ENCODE assay signal across 8 mouse cellular contexts in the genomic region with DNA sequence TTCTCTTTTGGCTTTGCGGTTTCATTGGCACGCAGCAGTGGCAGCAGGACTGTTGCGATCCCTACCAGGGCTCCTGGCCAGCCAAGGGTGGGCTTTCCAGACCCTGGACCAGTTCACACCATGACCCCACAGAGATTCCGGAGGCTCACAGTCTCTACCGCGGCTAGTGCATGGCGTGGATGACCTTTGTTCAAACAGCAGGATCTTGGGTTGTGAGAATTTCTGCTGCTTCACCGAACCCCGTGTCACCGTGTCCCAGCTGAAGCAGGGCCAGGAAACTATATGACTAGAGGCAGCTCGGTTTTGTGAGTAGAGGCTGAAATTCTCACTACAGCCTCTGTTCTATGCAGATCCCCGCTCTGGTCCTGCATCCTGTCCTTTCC. TPM values are rescaled to one million over a fixed set of nuclear protein-coding genes. Genes with fewer than 3 reads are reported as not detected.
DNase-seq lines count a peak whose midpoint lies in the region; ATAC-seq and TF ChIP-seq lines count a peak whose summit lies in the region.

No protein-coding gene starts in this region.

- peak overlapping the region; percentile 65 for H3K4me3 ChIP-seq in testis, adult 2 months (ENCODE audit: control insufficient read depth, low read depth, low read length)
- H3K4me3 ChIP-seq in midbrain, embryonic 15.5 days = no peak overlapping the region

- WGBS in midbrain, embryonic 15.5 days = 47% methylated on average over 12 of the region's 12 CpGs

- no peaks in the 10 kb centered on the region for H3K9me3 ChIP-seq in midbrain, embryonic 15.5 days

- peaks cover 13% of the 10 kb centered on the region for H3K4me1 ChIP-seq in testis, adult 2 months (ENCODE audit: control insufficient read depth, insufficient read depth, low read length)
- 0 out of 2 replicates have a peak, but pooled peaks cover 3% of the 10 kb centered on the region for H3K4me1 ChIP-seq in midbrain, embryonic 15.5 days

- TF ChIP-seq CTCF in testis, adult 2 months (IDR thresholded peaks at IDR 0.05; ENCODE audit: control insufficient read depth, insufficient read depth, insufficient replicate concordance, low read depth, low read length) = no peak

- no peak overlapping the region for H3K9ac ChIP-seq in midbrain, embryonic 15.5 days

- H3K4me2 ChIP-seq in midbrain, embryonic 15.5 days = peak overlapping the region; percentile 37

- DNase-seq in embryo, embryonic 10 days (ENCODE audit: low spot score) = peak; percentile 9
- DNase-seq in embryo, embryonic 9.5 days (ENCODE audit: extremely low spot score) = no peak
- no peak for DNase-seq in testis, postnatal 14 days (ENCODE audit: low spot score)
- peak; percentile 61 for DNase-seq in kidney, adult 18-20 months
- DNase-seq in T-cell, adult 2 months (ENCODE audit: low spot score) = no peak
- DNase-seq in right cerebral cortex, adult 18-20 months = no peak

- no peak for TF ChIP-seq POLR2A in testis, adult 2 months (IDR thresholded peaks at IDR 0.05; ENCODE audit: control insufficient read depth, low read depth, low read length)

- ATAC-seq in midbrain, embryonic 15.5 days (replicated peaks) = peak; percentile 72

- peak overlapping the region; percentile 18; the same call in 1 of the 2 replicates for H3K27ac ChIP-seq in testis, adult 2 months (ENCODE audit: control insufficient read depth, insufficient read depth, low read depth, low read length)
- peak overlapping the region; percentile 46 for H3K27ac ChIP-seq in midbrain, embryonic 15.5 days

- no peaks in the 10 kb centered on the region for H3K27me3 ChIP-seq in testis, adult 2 months (ENCODE audit: control insufficient read depth, insufficient read depth, low read length)
- no peaks in the 10 kb centered on the region for H3K27me3 ChIP-seq in midbrain, embryonic 15.5 days (replicated peaks)

- no peaks in the 10 kb centered on the region for H3K36me3 ChIP-seq in testis, adult 2 months (ENCODE audit: control insufficient read depth, insufficient read depth, low read length)
- no peaks in the 10 kb centered on the region for H3K36me3 ChIP-seq in midbrain, embryonic 15.5 days (replicated peaks)

RNA-seq across cellular contexts. Expression of a gene that starts 7.7 kb away (rescaled TPM):
- 2.9 TPM in 2 replicates for polyA plus RNA-seq in testis, adult 2 months (2012; rRNA removed)
- 23.3 and 32.1 TPM in 2 replicates for polyA plus RNA-seq in midbrain, embryonic 15.5 days (2015; fragmentation: Nextera tagmentation; extraction: Ambion mirVana)

RNA-seq across cellular contexts. Expression of a gene that starts 39.8 kb away (rescaled TPM):
- polyA plus RNA-seq in testis, adult 2 months (2012; rRNA removed) = 2.1 and 2.4 TPM in 2 replicates
- 0.22 TPM in 1 of 2 replicates, not detected in the other for polyA plus RNA-seq in midbrain, embryonic 15.5 days (2015; fragmentation: Nextera tagmentation; extraction: Ambion mirVana)

RNA-seq across cellular contexts. Expression of a gene that starts 45.0 kb away (rescaled TPM):
- polyA plus RNA-seq in testis, adult 2 months (2012; rRNA removed) = 0.20 and 0.44 TPM in 2 replicates
- 0.19 and 0.27 TPM in 2 replicates for polyA plus RNA-seq in midbrain, embryonic 15.5 days (2015; fragmentation: Nextera tagmentation; extraction: Ambion mirVana)

Comparison
In these comparisons a context has a peak if more than half of its experiments do, and no peak if none do; other contexts are left out.
1. DNase-seq: peak in embryo, embryonic 10 days (single experiment) and kidney, adult 18-20 months (single experiment); none in embryo, embryonic 9.5 days (single experiment), testis, postnatal 14 days (single experiment), T-cell, adult 2 months (single experiment) and right cerebral cortex, adult 18-20 months (single experiment).